Mouse (Mus musculus) urinary bladder, postnatal 36 days (tissue): ENCODE results near the gene Hormad1.

Experiments used
- DNase-seq, 2 experiments: peaks; one replicate each; pipeline ENCODE4 v3.0.0; 2022; ENCODE audit warnings: low spot score in 2 of 2, mixed read lengths in 1 of 2

The Hormad1 gene

DNA sequence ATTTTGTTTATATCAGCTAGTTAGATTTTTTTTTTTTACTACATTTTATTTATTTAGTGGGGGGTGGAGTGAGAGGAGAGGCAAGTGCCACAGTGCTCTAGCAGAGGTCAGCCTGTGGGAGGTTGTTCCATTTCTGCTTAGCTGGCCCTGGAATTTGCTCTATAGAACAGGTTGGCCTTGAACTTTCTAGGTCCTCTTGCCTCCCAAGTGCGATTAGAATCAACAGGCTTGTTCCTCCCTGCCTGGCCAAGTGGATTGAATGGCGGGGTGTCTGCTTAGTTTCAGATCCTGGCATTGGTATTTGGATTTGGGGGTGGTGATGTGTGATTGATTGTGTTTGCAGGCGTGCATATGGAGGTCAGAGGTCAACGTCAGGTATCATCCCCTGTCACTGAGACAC, 76.6 kb downstream of the Hormad1 start:
- no peak for DNase-seq
